Mouse (Mus musculus) left cerebral cortex, adult 18-20 months (tissue): Measurements from ENCODE around the gene Cks2. TPM values are rescaled to one million over a fixed set of nuclear protein-coding genes. Genes with fewer than 3 reads are reported as not detected.

ENCODE experiments used
- DNase-seq, 2 experiments: peaks; one replicate each; pipeline ENCODE4 v3.0.0; 2021 to 2022; ENCODE audit warnings: low spot score in 2 of 2, mixed read lengths in 1 of 2
- total RNA-seq, 2 experiments: library from RNA; stranded (reverse); gene quantifications; 2 replicates each; pipeline ENCODE4 v1.2.3; 2021

Cks2 gene
- total RNA-seq, 2 experiments from 2014 or later: 3.0 to 3.4 TPM

- no peak for DNase-seq
Measured at GRCm38 (mm10) chr13:51678687-51679086, 33.7 kb downstream of the Cks2 start.

- no peak for DNase-seq
Measured at GRCm38 (mm10) chr13:51679332-51679731, 34.3 kb downstream of the Cks2 start.

- no peak for DNase-seq
Measured at GRCm38 (mm10) chr13:51681076-51681475, 36.0 kb downstream of the Cks2 start.

- no peak for DNase-seq
Measured at GRCm38 (mm10) chr13:51681634-51682033, 36.6 kb downstream of the Cks2 start.

GRCm38 (mm10) chr13:51685290-51685966 lies 40.4 kb downstream of the Cks2 start:
- DNase-seq: no peak

GRCm38 (mm10) chr13:51686966-51687365 lies 41.9 kb downstream of the Cks2 start:
- DNase-seq: no peak

- no peak for DNase-seq
Measured at GRCm38 (mm10) chr13:51688688-51689087, 43.7 kb downstream of the Cks2 start.

- DNase-seq: no peak
Measured at GRCm38 (mm10) chr13:51696481-51696880, 51.4 kb downstream of the Cks2 start.

GRCm38 (mm10) chr13:51697455-51697854 lies 52.4 kb downstream of the Cks2 start:
- DNase-seq: no peak

- no peak for DNase-seq
Measured at GRCm38 (mm10) chr13:51697897-51698296, 52.9 kb downstream of the Cks2 start.

- DNase-seq: no peak
Measured at GRCm38 (mm10) chr13:51698318-51698717, 53.3 kb downstream of the Cks2 start.

Other genes starting within 250 kb of the Cks2 start
- 1 to 10 TPM; 6.7 to 7.3 TPM for gene S1pr3, start 236.6 kb upstream of the Cks2 start, total RNA-seq
- gene Shc3, start 75.8 kb upstream of the Cks2 start, total RNA-seq: 100 to 1,000 TPM; 203 to 207 TPM
- 10 to 100 TPM; 19.0 to 19.4 TPM for gene Secisbp2, start 6.5 kb downstream of the Cks2 start, total RNA-seq
- 10 to 100 TPM; 65.8 to 71.3 TPM for gene Sema4d, start 148.5 kb downstream of the Cks2 start, total RNA-seq
- gene Gadd45g, start 201.4 kb downstream of the Cks2 start, total RNA-seq: 10 to 100 TPM; 13.5 to 23.2 TPM